Mouse (Mus musculus): ENCODE data around the gene Slc35f1.
"Not testable (repeated sequence)": the region's sequence is repeated elsewhere in the genome, so short reads cannot be mapped to it uniquely, and the experiment has no call there.

Slc35f1 gene

GRCm38 (mm10) chr10:52787075-52787474 lies 96.7 kb downstream of the Slc35f1 start:
- DNase-seq (ENCODE audit: low spot score in 2 of 2), result no peak

DNA sequence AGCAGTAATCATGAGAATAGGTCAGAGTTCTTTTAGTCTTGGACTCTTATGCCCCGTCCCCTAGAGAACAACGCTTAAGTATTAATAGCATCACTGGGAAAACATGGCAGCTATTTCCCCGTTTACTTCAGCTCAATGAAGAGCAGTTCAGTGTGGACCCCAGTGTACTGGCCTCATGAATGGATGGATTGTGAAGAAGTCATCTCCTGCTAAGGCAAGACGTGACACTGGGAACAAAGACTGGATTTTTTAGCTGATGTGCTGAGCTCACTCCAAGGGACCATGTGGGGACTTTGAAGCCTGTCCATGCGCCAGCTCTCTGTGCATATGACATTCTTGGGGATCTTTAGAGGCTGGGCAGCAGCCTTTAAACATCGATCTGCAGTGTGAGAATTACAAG lies 101.2 kb downstream of the Slc35f1 start:
- DNase-seq (ENCODE audit: low spot score in 2 of 2), result no peak

DNA sequence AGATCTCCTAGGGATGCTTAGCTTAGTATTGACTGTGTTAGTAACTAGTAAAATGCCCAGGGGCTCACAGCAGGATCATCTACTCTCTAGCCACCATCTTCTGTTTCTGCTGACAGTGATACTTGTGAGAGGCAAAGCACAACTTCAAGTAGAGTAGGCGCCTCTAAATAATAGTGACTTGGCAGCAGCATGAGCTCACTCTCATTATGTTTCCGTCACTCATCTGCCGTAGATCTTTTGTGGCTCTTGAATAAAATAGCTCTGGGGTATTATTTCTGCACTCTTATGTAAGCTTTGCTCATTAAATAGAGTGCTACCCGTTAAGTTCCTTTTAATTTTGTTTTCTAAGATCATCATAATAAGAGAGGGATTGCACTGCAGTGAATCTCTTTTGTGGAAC lies 107.1 kb downstream of the Slc35f1 start:
- DNase-seq (ENCODE audit: low spot score in 2 of 2), result no peak

- DNase-seq (ENCODE audit: low spot score in 2 of 2), result no peak
Measured at GRCm38 (mm10) chr10:52807808-52808207, 117.5 kb downstream of the Slc35f1 start.

GRCm38 (mm10) chr10:52812861-52813260 lies 122.5 kb downstream of the Slc35f1 start:
- no peak for DNase-seq (ENCODE audit: low spot score in 2 of 2)

DNA sequence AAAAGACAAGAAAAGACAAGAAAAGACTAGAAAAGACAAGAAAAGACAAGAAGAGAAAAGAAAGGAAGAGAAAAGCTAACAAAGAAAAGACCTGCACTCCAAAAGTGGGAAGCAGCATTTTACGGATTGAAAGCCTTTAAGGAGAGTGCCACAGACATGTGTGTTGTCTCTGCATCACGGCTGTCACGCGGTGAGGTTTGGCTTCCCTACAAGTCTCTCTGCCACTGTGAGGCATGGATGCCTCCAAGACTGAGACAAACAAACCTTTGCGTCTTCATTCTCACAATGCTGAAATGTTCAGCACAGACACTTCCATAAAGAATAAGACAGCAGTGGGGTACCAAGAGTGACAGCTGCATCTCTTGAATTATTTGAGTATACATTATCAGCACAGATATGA lies 124.0 kb downstream of the Slc35f1 start:
- DNase-seq (ENCODE audit: low spot score in 2 of 2), result no peak

DNA sequence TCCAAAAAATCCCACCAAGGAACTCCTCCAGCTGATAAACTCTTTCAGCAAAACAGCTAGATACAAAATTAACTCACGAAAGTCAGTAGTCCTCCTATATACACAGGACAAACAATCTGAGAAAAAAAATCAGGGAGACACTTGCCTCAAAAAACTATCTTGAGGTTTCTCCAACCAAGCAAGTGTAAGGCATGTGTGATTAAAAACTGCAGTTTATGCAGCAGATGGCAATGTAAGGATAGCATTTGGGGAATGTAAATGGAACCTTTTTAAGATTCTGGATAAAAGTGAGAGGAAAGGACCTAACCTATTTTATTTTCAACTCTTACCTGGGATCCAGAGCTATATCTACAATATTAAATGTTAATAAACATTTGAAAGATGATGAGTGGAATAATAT lies 129.3 kb downstream of the Slc35f1 start:
- DNase-seq (ENCODE audit: low spot score in 2 of 2), result no peak

- DNase-seq (ENCODE audit: low spot score in 2 of 2), result no peak
Measured at GRCm38 (mm10) chr10:52822909-52823308, 132.6 kb downstream of the Slc35f1 start.

DNA sequence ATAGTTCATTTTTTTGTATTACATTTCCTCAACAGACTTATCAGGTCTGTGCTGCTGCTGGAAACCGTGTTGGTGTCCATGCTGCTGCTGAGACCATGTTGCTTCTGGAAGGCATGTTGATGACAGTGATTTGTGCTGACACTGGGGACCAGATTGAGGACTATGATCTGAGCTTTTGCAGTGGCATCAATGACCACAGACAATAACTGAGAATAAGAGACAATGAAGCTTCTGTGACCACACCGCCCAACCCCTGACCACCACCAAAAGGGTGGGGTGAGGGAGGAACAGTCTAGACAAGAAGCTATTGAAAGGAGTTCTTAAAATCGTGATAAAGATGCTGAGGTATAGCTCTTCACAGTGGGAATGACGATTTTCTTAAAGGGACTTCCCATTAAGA lies 135.4 kb downstream of the Slc35f1 start:
- DNase-seq (ENCODE audit: low spot score in 2 of 2), result no peak

DNA sequence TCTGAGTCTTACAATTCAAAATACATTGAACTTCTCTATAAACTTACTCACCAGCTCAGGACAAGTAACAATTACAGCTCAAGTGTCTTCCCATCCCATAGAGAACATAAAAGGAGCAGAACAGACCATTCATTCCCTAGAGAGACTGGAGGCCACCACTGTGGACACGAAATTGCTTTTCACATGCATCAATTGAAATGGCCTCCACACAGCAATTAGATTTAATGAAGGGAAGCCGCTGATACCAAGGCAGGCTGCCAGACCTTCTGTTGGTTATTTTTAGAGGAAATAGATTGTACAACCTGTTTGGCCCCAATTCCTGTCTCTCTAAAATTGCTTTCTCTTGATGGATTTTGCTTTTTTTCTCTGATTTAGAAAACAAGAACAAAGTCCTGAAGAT lies 150.5 kb downstream of the Slc35f1 start:
- DNase-seq (ENCODE audit: low spot score in 2 of 2), result no peak

- DNase-seq (ENCODE audit: low spot score in 2 of 2), result no peak
Measured at GRCm38 (mm10) chr10:52851994-52852393, 161.7 kb downstream of the Slc35f1 start.

GRCm38 (mm10) chr10:52860851-52861250 lies 170.5 kb downstream of the Slc35f1 start:
- no peak for DNase-seq (ENCODE audit: low spot score in 2 of 2)

- DNase-seq (ENCODE audit: low spot score in 2 of 2), result no peak
Measured at GRCm38 (mm10) chr10:52864936-52865335, 174.6 kb downstream of the Slc35f1 start.

DNA sequence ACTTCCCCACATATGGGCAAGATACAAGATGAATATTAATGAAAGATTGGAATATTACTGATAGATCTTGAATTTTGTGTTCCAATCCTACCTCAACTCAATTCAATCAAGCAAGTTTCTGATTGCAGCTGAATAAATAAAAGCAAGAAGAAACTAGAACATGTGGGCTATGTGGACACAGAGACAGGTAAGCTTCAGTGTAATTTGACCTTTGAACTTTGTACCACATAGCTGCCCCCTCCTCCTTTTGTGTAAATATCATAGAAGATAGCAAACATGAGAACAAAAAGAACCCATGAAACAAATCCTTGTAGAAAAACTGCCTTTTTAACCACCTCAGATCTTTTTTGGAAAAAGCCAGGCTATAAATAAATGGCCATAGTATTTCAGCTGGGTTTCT lies 180.8 kb downstream of the Slc35f1 start:
- no peak for DNase-seq (ENCODE audit: low spot score in 2 of 2)

- DNase-seq (ENCODE audit: low spot score in 2 of 2), result no peak
Measured at GRCm38 (mm10) chr10:52874133-52874532, 183.8 kb downstream of the Slc35f1 start.

DNA sequence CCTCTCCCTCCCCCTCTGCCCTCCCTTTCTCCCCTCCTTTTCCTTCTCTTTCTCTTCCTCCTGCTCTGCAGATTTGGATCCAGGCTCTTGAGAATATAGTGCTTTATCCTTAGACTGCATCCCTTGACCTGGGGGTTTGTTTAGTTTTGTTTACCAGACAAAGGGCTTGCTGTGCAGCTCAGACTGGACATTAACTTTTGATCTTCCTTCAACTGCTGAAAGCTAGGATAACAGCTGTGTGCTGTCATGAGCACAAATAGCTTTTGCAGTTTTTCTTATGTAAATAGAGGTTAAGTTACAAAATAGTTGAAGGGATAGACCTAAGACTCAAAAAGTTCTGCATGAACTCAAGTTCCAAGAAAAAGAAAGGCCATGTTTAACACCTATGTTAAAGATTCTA lies 184.4 kb downstream of the Slc35f1 start:
- no peak for DNase-seq (ENCODE audit: low spot score in 2 of 2)

GRCm38 (mm10) chr10:52877263-52878021 lies 187.1 kb downstream of the Slc35f1 start:
- DNase-seq (ENCODE audit: low spot score in 2 of 2), result no peak

DNA sequence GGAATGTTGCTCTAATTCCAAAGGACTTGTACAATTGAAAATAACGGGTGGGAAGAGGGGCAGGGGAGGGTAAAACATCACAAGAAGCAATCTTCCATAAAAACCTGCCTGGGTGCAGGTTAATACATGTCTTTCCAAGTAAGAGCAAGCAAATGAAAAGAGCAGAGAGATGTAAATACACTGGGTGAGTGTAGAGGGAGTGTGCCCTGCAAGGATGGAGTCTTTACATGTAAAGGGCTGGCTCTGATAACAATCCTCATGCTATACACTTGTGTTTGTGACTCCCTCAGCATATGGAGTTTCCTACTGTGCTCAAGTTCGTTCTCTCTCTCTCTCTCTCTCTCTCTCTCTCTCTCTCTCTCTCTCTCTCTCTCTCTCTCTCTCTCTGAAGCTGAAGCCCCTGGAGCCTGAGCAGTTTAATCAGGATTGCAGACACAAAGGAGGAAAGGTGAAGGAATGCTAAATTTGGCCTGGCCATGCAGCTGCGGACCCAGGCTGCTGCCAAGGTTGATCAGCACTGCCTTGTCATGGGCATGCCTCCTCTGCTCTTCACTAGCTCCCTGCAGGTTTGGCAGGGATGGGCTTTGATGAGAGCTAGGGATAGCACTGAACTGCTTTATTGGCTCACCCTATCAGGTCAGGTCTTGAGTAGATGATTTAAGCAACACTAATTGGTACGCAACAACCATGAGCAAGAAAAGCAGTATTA lies 187.9 kb downstream of the Slc35f1 start:
- no peak for DNase-seq (ENCODE audit: low spot score in 2 of 2)

- not testable (repeated sequence) for DNase-seq (ENCODE audit: low spot score in 2 of 2)
Measured at GRCm38 (mm10) chr10:52896724-52897123, 206.4 kb downstream of the Slc35f1 start.

DNA sequence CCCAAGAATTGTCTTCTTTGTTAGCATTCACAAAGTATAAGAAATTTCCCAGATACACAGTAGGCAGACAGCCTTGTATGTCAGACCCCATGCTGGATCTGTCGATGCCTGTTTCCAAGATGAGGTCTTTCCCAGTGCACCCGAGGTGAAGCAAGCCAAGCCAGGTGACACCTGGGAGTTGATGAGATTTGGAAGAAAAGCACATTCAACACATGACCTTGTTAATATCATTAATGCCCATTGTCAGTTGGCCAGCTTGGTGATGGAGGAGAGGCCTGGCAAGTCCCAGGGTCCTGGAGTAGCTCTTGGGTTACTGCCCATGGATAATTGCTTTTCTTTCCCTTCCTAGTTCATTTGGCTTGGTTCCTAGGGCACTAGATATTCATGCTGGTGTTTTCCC lies 214.6 kb downstream of the Slc35f1 start:
- no peak for DNase-seq (ENCODE audit: low spot score in 2 of 2)

DNA sequence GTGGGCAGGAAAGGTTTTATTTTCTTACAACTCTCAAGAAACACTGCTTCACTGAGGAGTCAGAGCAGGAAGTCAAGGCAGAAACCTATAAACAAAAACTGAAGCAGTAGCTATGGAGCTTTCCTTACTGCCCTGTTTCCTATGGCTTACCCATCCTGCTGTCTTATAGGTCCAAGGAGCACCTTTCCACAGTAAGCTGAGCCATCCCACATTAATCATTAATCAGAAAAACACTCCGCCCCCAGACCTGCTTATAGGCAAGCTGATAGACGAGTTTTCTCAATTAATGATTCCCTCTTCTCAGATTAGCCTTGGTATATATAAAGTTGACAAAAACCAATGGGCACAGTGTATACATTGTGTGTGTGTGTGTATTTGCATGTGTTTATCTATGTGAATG lies 221.4 kb downstream of the Slc35f1 start:
- DNase-seq (ENCODE audit: low spot score in 2 of 2), result no peak

- no peak for DNase-seq (ENCODE audit: low spot score in 2 of 2)
Measured at GRCm38 (mm10) chr10:52918715-52919114, 228.4 kb downstream of the Slc35f1 start.

- no peak for DNase-seq (ENCODE audit: low spot score in 2 of 2)
Measured at GRCm38 (mm10) chr10:52923143-52923542, 232.8 kb downstream of the Slc35f1 start.
